ENCODE assay signal across 30 mouse cellular contexts in genomic region chr16:6366649-6367048, GRCm38 (mm10).
"Had no signal": no experiment of that assay in that cellular context is flagged by ENCODE, and none has a peak within 500 bp of the region (broad histone marks: within the 10 kb centered on the region; RNA-seq: fewer than 3 reads in every experiment).

No protein-coding gene starts in this region.

- H3K4me2 ChIP-seq: limb, embryonic 12.5 days; limb, embryonic 13.5 days; limb, embryonic 15.5 days; liver, embryonic 13.5 days; liver, embryonic 15.5 days; lung, embryonic 14.5 days; lung, embryonic 15.5 days; midbrain, embryonic 11.5 days; midbrain, embryonic 12.5 days; midbrain, embryonic 13.5 days; midbrain, embryonic 15.5 days; neural tube, embryonic 12.5 days had no signal

- H3K4me3 ChIP-seq: left cerebral cortex, adult 2 months; limb, embryonic 10.5 days; limb, embryonic 12.5 days; limb, embryonic 13.5 days; limb, embryonic 15.5 days; liver, embryonic 13.5 days; liver, embryonic 15.5 days; lung, embryonic 15.5 days; megakaryocyte, embryonic 14.5 days; midbrain, embryonic 10.5 days; midbrain, embryonic 12.5 days; midbrain, embryonic 13.5 days; midbrain, embryonic 15.5 days; myocyte; neural tube, embryonic 12.5 days had no signal

- H3K27ac ChIP-seq: left cerebral cortex, adult 2 months; limb, embryonic 10.5 days; limb, embryonic 12.5 days; limb, embryonic 13.5 days; limb, embryonic 15.5 days; liver, embryonic 13.5 days; liver, embryonic 14.5 days; liver, embryonic 15.5 days; lung, embryonic 15.5 days; macrophage; midbrain, embryonic 10.5 days; midbrain, embryonic 12.5 days; midbrain, embryonic 13.5 days; midbrain, embryonic 15.5 days; neural tube, embryonic 12.5 days had no signal

- H3K36me3 ChIP-seq: limb, embryonic 10.5 days; limb, embryonic 12.5 days; limb, embryonic 13.5 days; limb, embryonic 15.5 days; liver, embryonic 13.5 days; liver, embryonic 15.5 days; lung, embryonic 15.5 days; midbrain, embryonic 10.5 days; midbrain, embryonic 12.5 days; midbrain, embryonic 13.5 days; midbrain, embryonic 15.5 days; neural tube, embryonic 12.5 days had no signal

- H3K9ac ChIP-seq: limb, embryonic 12.5 days; limb, embryonic 13.5 days; limb, embryonic 15.5 days; liver, embryonic 13.5 days; liver, embryonic 14.5 days; liver, embryonic 15.5 days; lung, embryonic 14.5 days; lung, embryonic 15.5 days; midbrain, embryonic 12.5 days; midbrain, embryonic 13.5 days; midbrain, embryonic 15.5 days; neural tube, embryonic 12.5 days had no signal

- ATAC-seq: lung, postnatal 0 days; midbrain, embryonic 13.5 days; midbrain, embryonic 15.5 days; midbrain, embryonic 16.5 days had no signal

- H3K27me3 ChIP-seq: limb, embryonic 12.5 days; limb, embryonic 13.5 days; limb, embryonic 15.5 days; liver, embryonic 13.5 days; liver, embryonic 15.5 days; lung, embryonic 15.5 days; megakaryocyte, embryonic 14.5 days; midbrain, embryonic 12.5 days; midbrain, embryonic 13.5 days; midbrain, embryonic 15.5 days; neural tube, embryonic 12.5 days had no signal

- DNase-seq: layer of hippocampus, postnatal 36 days; left cerebral cortex, postnatal 4 days; liver, embryonic 13.5 days; lung, adult 18-20 months; lung, adult 2 months; lung, embryonic 14.5 days; lung, postnatal 10 days; lung, postnatal 14 days; lung, postnatal 36 days; lung, postnatal 4 days; midbrain, embryonic 14.5 days had no signal

- H3K4me1 ChIP-seq: limb, embryonic 10.5 days; limb, embryonic 12.5 days; limb, embryonic 13.5 days; limb, embryonic 15.5 days; liver, embryonic 13.5 days; liver, embryonic 15.5 days; lung, embryonic 15.5 days; megakaryocyte, embryonic 14.5 days; midbrain, embryonic 10.5 days; midbrain, embryonic 12.5 days; midbrain, embryonic 13.5 days; midbrain, embryonic 15.5 days; neural tube, embryonic 12.5 days had no signal

- H3K9me3 ChIP-seq: limb, embryonic 10.5 days; limb, embryonic 12.5 days; limb, embryonic 13.5 days; limb, embryonic 15.5 days; liver, embryonic 13.5 days; liver, embryonic 15.5 days; lung, embryonic 15.5 days; megakaryocyte, embryonic 14.5 days; midbrain, embryonic 10.5 days; midbrain, embryonic 12.5 days; midbrain, embryonic 13.5 days; midbrain, embryonic 15.5 days; neural tube, embryonic 12.5 days had no signal
